Mouse (Mus musculus) brain, embryonic 14.5 days (tissue): ENCODE results near the gene Otp. TPM values are rescaled to one million over a fixed set of nuclear protein-coding genes. Genes with fewer than 3 reads are reported as not detected.

ENCODE experiments used
- DNase-seq: peaks from one replicate; pipeline ENCODE4 v3.0.0-alpha.2; 2011; ENCODE audit warnings: low read depth
- CTCF ChIP-seq: fragments of 200-500 bp; IDR thresholded peaks from 2 replicates; pipeline ENCODE4 v1.5.1; 2012; ENCODE audit warnings: inconsistent platforms, mild to moderate bottlenecking, moderate library complexity, borderline replicate concordance; ENCODE audit not compliant: insufficient read depth, insufficient read length; ENCODE audit errors: extremely low read depth
- POLR2A ChIP-seq: fragments of 200-500 bp; IDR thresholded peaks from 2 replicates; pipeline ENCODE4 v1.6.1; 2012; ENCODE audit warnings: mild to moderate bottlenecking, inconsistent platforms, borderline replicate concordance; ENCODE audit not compliant: poor library complexity, insufficient read depth, insufficient read length, severe bottlenecking; ENCODE audit errors: extremely low read depth
- polyA plus RNA-seq: library from polyadenylated mRNA; depleted of rRNA; stranded (reverse); fragments of >200 nt; gene quantifications from 2 replicates; pipeline ENCODE4 v1.2.3, GENCODE M21; 2012; rRNA removed

Gene Otp
- polyA plus RNA-seq, 1 experiment: 42.9 TPM

- no peak for TF ChIP-seq CTCF
- no peak for TF ChIP-seq POLR2A
- no peak for DNase-seq
Observed at GRCm38 (mm10) chr13:94915654-94916053, 40.3 kb downstream of the Otp start.

- no peak for DNase-seq
- no peak for TF ChIP-seq CTCF
- no peak for TF ChIP-seq POLR2A
Observed at GRCm38 (mm10) chr13:94928086-94928485, 52.7 kb downstream of the Otp start.

Other genes starting within 250 kb of the Otp start
- gene Tbca, start 86.7 kb upstream of the Otp start, polyA plus RNA-seq: 279 and 320 TPM in 2 replicates
- 19.4 and 22.9 TPM in 2 replicates for gene Wdr41, start 100.7 kb downstream of the Otp start, polyA plus RNA-seq